Mouse (Mus musculus) heart, adult 18-20 months (tissue): Measurements from ENCODE around the gene Lgr4. TPM values are rescaled to one million over a fixed set of nuclear protein-coding genes. Genes with fewer than 3 reads are reported as not detected.
A peak's percentile ranks its signal among the peaks of the same experiment; 100 is the strongest.

ENCODE experiments used
- DNase-seq, 2 experiments: peaks; one replicate each; pipeline ENCODE4 v3.0.0; 2021 to 2022; ENCODE audit warnings: mixed read lengths in 1 of 2
- total RNA-seq, 2 experiments: library from RNA; stranded (reverse); gene quantifications; 2 replicates each; pipeline ENCODE4 v1.2.3; 2021

Lgr4 gene
- total RNA-seq, 2 experiments from 2014 or later, result 23.3 to 23.6 TPM

DNA sequence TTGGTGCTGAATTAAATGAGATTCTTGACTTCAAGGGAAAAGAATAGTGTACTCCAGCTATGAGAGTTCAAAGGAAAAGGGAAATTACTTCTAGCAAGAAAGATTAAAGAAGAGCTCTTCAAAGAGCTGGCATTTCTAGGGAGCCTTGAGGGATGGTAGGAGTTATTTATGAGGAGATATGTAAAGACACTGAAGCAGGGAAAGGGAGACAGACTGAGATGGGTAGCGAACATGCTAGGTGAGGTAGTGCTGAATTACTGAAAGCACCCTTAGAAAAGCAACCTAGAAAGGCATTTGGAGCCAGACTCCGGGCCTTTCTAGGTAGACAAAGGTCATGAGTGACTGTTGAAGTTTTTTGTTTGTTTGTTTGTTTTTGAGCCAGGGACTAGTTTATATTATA is 58.7 kb downstream of the Lgr4 start:
- DNase-seq, result no peak

DNA sequence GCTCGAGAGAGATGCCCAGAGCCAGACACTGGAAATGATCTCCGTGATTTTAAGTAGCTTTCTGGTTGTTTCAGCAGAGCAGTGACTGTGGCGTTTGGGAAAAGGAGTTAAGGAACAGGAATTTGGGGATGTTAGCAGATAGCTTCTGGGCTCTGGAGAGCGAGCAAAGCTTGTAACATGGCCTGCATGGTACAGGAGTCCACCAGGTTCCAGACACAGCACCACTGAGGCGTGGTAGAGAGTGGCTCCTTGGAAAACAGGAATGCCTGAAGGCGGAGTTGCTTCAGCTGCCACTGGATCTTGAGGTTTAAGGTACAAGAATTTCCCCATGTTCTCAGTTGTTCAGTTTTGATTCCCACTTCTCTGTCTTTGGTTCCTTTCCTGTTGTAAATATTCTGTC is 59.9 kb downstream of the Lgr4 start:
- no peak for DNase-seq

DNA sequence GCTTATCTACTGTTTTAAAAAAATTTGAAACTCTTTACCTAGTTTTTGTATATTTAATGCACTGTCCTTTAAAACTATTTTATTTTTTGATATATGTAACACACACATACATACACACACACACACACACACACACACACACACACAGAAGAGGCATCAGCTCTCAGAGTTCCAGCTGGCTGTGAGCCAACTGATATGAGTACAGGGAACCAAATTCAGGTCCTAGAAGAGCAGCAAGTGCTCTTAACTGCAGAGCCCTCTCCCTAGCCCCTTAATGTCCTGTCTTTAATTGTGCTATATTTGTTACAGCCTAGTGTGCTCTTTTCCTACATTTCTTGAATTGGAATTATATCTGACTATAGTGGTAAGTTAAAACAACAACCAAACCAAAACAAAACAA is 61.8 kb downstream of the Lgr4 start:
- peak; percentile 57 to 59 for DNase-seq

DNA sequence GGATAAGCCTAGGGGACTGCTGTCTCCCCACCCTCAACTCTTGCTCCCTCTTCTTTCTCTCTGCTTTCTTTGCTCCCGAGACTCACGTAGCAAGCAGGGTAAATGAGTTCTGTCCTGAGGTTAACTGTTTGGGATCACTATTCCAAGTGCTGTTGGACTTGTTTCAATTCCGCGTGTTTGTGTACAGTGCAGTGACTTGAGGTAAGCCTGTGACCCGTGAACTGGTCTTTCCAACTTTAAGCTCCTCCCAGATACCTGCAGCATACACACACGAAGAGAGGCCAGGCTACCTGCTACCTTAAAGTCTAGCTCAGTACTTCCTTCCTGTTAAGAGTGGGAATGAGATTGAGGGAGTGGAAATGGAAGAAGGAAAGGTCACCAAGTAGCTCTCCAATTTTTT is 66.0 kb downstream of the Lgr4 start:
- no peak for DNase-seq

DNA sequence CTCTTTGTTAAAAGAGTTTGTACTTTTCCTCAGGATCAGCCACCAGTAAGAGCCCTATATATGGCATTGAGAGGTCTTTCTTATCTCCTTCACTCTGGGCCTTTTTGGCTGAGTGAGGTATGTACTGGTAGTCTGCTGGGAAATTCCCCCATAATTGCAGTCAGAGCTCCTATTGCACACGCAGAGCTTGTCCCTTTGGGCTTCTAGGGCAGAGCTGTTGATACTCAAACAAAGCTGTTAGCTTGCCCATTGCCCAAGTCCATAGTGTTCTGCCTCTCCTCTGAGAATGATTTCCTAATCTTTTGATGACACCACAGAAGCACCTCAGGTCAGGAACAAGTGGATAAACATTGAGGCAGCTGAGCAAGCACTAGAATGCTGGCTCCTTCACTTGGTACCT is 67.5 kb downstream of the Lgr4 start:
- no peak for DNase-seq

DNA sequence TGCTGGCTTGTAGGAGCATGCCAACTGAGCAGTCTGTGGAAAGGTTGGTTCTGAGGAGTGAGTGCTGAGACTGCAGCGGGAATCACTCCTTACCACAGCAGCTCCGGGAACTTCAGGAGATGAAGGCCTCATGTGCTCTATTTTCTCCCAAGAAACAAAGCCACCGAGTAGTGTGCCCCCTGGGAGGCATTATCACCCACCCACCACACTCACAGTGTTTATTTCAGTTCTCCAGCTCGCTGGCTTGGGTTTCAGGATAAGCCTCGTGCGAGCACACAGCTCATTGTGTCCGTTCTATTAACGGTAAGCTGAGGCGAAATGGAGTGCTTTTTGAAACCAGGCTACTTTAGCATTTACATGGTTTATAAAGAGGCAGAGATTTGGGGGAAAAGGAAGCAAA is 68.1 kb downstream of the Lgr4 start:
- no peak for DNase-seq

DNA sequence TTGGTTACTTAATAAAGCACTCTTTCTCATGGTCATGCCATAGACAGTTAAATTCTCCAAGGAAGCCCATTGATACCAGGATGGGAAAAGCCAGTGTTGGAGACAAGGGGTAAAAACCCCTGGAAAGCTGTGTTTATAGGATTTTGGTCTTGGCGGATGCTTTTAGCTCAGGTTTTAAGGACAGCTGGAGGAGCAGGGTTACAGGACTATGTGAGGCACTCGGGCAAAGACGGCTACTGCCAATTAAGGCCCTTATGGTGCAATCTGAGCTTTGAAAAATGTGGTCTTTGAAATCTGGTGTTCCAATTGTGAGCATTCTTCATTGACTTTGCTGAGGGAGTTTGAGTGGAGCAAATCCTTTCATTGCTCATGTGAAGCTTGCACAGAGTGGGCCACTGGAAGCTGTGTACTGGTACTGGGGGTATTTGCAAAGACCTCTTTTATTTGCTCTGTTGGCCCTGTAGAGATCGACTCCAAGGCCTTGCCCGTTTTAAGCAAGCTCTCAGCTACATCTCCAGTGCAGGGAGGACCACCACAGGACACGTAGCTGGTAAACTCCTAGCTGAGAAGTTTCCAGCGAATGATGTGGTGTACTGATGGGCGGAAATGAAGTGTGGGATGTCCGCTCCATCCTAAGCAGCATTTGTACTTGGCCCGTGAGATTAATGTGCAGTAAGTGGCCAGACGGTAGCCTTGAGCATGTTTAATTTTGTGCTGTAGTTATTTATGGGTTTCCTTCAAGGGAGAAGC is 68.8 kb downstream of the Lgr4 start:
- DNase-seq, result no peak

DNA sequence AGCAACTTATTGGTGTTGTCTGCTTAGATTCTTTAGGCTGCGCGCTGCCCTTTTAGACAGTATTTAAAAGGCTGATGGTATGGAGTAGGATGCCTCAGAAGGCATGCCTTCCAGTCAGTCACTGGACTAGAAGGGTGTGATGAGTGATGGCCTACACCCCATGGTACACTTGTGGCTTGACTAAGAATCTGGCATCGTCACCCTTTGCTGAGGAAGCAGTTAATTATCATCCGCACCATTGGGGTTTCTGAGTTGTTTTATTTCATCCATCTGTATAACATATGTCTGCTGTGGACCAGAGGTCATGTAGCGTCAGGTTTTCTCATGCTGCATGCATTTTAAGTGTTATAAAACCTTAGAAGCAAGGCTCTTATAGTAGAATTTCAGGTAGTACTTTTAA is 70.5 kb downstream of the Lgr4 start:
- DNase-seq, result no peak

DNA sequence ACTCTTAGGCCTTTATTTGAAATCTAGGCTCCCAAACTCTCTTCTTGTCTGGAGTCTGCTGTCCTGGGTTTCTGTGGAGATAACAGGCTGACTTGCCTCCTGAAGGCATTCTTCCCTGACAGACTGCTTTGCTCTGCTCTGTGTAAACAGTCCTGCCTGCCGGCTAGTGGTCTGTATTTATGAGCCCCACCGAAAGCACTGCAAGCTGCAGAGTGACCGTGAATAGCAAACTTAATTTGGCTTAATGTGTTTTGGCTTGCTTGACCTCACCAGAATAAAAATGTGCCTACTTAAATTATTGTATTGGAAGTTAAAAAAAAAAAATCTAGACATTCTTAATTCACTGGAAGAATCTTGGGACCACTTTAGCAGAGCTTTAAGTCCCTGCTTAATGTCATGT is 71.7 kb downstream of the Lgr4 start:
- no peak for DNase-seq

DNA sequence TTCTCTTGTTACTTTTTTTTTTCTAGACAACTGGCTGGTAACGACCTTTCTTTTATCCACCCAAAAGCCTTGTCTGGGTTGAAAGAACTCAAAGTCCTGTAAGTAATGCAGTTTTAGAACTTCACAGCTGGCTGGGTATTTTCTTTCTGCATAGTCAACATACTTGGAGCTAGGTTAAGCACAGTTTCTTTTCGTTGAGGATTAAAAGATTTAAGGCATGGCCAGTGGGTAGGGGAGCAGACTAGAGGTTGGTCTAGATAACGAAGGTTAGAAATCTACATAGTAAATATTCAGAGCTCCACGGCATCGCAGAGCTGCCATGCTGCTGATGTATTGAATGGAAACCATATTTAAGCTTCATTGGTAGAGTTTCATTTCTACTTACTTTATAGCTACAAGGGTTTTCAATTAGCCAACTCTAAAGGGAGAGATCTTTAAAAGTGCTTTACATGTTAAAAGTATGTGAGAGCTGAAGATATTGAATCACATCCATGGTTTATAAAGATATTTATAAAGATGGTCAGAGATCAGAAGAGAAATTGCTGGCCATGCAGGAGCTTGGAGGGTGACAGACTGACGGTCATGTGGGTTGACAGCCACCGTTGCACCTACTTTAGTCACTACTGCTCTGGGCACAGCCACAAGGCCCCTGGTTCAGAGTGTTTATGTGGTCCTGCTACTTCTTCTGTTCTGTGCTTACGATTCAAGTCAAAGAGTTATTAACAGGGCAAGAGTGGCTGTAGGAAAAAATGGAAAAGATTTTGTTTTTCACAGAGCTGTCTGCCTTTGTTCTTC is 72.4 kb downstream of the Lgr4 start:
- no peak for DNase-seq

DNA sequence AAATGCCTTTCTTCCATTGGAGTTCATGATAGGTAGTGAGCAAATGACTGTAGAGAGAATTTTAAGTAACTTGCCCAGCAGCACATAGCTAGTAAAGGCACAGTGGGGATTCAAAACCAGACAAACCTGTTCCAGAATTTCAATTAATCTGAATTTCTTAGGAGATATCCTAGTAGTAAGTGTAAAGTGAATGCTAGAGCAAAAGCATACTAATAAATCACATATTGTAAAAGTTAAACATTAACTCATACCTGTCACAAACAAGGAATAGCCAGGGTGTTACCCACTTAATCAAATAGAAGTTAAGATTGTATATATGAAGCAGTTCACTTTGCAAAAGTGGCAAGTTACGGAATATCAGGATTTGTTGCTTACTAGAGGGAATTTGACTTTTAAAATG is 74.3 kb downstream of the Lgr4 start:
- DNase-seq, result no peak

DNA sequence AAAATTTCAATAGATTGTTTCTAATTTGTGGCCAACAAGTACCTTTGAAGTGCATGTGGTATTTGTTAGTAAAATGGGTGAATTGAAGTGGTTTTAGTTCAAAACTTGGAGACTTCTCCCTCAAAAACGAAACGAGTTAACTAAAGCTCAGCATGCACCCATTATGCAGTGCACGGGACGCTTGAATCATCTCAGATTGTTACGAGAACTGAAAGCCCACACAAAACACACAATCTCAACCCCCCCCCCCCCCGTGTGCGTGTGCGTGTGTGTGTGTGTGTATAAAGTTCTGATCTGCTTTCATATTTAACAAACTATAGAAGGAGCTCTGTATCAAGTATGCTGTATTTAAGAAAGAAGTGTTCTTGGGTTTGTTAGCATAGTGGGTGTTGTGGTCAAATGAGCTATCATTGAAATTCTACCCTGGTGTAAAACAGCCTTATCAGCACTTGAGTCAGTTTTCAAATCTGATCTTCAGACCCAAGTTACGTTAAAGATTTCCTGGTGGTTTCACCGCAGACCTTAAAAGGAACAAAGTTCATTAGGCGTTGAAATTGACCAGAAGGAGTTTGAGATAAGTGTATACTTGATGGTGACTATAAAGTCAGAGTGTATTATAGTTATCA is 75.1 kb downstream of the Lgr4 start:
- DNase-seq, result no peak

DNA sequence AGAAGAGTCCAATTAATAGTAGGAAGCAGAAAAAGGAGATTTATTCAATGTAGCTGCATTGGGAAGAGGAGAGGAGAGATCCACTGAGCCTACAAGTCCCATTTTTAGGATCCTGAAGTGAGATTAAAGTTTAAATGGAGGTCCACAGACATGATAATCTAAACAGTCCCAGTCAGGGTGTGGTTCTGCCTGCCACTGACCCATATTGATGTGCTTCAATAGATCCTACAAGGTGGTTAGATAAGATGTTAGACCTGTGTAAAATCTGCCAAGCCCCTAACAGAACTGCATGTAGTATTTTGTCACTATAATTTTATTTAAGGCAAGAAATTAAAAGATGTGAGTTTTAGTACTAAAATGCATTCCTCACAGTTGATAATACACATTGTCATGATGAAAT is 76.0 kb downstream of the Lgr4 start:
- DNase-seq, result no peak

DNA sequence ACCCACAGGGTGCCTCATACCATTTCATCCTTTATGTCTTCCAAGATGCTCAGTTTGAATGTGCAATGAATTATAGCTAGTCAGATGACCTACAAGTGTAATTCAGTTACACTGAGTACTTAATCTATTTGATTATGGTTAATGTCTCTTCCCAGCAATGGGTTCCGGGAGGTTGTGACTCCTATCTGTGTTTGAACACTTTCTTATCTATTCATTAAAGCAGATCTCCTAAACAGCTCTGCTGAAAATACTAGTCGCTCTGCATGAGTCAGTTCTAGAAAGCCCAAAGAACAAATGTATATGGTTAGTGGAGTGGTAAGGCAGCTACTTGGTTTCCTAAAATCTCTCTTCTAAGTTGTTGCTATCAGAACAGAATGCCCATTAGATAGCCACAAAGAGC is 77.6 kb downstream of the Lgr4 start:
- no peak for DNase-seq

DNA sequence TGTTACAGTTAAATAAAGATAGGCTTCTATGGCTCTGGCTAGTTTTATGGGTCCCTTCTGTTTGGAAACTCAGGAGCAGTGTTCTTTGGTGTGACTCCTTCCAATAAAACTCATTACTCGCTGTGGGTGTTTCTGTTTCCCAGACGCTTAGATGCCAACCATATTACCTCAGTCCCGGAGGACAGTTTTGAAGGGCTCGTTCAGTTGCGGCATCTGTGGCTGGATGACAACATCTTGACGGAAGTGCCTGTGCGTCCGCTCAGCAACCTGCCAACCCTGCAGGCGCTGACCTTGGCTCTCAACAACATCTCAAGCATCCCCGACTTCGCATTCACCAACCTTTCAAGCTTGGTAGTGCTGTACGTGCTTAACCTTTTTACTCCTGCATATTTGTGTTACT is 79.0 kb downstream of the Lgr4 start:
- DNase-seq, result peak; percentile 22 to 23

DNA sequence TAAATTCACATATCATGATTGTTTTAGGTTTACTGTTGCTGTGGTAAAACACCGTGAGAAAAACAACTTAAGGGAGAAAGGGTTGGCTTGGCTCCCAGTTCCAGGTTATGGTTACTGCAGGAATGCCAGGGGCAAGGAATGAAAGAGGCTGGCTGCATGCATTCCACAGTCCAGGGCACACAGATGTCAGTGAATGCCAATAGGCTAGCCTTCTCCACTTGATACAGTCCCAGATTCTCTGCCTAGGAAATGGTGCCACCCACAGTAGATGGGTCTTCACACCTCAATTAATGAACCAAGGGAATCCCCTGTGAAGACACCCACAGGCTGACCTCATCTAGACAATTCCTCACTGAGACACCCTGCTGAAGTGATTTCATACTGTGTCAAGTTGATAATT is 87.2 kb downstream of the Lgr4 start:
- no peak for DNase-seq

DNA sequence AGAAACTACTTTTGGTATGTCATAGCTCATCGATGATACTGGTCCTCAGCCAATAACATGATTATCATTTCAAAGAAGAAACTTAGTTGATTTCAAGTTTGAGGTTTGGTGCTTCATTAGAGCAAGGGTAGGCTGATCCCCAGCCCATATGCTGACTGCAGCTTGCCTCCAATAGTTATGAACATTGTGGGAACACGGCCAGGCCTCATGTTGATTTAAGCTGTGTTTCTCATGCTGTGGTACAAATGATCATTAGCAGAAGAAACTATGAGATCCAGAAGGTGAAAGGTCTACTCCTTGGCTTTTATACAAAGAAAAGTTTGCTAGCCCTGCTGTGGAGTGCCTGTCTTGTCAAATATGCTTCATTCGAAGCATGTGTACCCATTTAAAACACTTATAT is 87.7 kb downstream of the Lgr4 start:
- no peak for DNase-seq

DNA sequence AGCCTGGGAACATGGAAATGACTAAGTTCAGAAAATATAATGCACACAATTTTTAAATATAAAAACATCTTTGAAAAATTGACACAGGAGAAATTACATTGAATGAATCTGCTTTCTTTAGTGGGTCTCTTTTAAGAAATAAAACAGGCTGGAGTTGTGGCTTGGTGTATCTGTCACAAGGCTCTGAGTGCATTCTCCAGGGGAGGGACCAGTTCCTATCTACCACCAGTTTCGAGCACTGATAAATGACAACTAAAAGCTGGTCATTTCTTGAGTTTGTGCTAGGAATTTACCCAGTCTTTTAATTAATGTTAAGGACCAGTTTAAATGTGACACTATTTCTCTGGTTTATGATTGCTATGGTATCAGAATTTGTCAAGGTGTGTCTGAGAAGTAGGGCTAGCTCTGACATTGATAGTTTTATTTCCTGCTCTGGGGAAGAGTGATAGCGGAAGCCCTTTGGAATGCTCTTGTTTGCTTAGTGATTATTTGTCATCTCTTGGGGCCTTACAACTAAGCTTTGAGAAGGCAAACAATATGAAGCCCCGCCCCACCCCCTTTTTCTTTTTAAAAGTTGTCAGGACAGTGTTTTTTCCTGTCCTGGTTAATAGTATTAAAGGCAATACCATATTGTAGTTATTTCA is 88.3 kb downstream of the Lgr4 start:
- no peak for DNase-seq

DNA sequence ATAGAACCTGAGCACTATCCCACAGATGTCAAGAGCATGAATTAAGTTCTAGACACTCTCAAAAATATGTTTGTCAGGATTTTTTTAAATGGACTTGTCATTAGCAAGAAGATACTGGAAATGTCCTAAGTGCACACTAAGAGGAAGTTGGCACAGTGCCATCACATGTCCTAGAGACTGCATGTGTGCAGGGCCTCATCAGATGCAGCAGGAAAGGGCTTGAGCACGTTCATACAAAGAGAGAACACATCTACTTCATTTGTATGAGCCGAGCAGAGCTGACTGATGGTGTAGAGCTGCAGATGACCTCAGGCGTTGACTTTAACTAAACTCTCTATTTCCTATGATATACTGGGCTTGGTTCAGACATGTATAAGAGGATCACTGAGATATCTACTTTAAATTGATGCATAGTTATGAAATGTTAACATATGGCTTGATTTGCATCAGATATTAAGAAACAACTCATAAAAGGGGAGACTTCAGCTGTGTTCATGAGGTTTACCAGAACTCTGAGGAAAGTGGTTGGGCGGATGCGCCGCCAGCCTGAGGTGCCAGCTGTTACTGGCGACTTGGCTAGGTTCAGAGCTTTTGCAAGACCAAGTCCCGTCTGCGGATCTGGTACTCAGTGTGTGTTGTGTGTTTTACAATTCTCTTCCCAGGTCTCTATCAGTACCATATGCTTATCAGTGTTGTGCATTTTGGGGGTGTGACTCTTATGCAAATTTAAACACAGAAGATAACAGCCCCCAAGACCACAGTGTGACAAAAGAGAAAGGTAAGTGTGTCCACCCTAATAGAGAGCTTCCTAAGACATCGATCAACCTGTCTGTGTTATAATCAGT is 90.2 kb downstream of the Lgr4 start:
- DNase-seq, result no peak

DNA sequence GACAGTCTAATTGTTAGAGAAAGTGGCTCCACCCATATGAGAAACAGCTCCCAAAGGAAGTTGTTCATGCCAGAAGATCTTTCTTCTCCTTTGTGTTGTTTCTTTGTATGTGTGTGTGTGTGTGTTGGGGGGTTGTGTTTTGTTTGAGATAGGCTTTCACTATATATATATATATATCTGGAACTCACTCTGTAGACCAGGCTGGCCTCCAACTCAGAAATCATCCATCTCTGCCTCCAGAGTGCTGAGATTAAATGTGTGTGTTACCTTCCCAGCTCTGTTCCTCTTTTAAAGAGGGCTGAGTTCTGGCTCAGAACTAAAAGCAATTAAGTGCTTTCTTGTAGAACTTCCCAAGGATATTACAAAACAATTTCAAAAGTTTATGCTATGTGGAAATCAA is 92.0 kb downstream of the Lgr4 start:
- DNase-seq, result no peak

DNA sequence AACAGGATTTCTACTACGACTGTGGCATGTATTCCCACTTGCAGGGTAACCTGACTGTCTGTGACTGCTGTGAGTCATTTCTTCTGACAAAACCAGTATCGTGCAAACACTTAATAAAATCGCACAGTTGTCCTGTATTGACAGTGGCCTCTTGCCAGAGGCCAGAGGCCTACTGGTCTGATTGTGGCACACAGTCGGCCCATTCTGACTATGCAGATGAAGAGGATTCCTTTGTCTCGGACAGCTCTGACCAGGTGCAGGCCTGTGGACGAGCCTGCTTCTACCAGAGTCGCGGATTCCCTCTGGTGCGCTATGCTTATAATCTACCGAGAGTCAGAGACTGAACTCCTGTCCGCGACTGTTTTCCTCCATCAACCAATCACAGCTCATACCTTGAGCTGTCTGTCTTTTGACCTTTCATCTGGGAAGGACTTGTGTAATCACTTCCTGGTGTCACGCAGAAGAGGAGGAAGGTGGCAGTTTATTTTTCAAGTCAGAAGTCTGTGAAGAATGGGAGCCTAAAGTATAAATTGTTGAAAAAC is 94.8 kb downstream of the Lgr4 start:
- DNase-seq, result no peak

DNA sequence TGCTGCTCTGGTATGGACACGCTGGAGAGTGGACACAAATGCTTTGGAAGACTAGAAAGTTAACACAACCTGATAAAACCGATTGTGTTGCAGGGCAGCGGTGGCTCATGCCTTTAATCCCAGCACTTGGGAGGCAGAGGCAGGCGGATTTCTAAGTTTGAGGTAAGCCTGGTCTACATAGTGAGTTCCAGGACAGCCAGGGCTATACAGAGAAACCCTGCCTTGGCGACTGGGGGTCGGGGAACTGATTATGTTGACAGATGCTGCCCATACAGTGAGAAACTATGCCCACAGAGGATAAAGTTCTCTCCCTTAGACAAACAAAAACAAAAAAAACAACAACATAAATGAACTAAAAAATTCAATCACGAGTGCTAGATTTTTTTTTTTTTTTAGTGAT is 99.6 kb downstream of the Lgr4 start:
- DNase-seq, result no peak
